Mouse (Mus musculus) kidney, adult 9 months (tissue): ENCODE results near the gene Rnf39.

Experiments used
- DNase-seq: peaks from one replicate; pipeline ENCODE4 v3.0.0; 2022

Gene Rnf39

DNA sequence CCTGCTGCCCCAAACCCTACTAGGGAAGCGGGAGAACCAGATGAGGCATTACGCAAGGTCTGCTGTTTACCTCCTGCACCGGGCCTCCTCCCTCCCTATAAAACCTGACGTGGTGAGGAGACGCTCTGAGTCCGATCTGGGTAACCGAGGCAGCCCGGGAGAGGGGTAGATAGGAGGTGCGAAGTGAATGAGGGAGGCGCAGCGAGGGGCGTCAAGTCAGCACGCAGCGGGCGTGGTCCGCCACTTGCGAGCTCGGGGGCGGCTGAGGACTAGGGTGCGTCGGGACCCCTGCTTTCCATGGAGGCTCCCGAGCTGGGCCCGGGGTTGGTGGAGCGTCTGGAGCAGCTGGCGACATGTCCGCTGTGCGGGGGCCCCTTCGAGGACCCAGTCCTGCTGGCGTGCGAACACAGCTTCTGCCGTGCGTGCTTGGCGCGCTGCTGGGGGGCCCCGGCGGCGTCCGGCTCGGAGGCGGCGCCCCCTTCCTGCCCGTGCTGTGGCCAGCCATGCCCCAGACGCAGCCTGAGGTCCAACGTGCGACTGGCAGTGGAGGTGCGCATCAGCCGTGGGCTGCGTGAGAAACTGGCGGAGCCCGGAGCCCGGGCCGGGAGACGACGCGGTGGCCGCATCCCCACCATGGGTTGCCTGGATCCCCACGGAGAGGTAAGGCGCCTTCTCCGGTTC is at the start of gene Rnf39:
Gene Rnf39 (plus strand): TSS at position 128 of the 681 bp plus-strand sequence.
- no peak for DNase-seq

DNA sequence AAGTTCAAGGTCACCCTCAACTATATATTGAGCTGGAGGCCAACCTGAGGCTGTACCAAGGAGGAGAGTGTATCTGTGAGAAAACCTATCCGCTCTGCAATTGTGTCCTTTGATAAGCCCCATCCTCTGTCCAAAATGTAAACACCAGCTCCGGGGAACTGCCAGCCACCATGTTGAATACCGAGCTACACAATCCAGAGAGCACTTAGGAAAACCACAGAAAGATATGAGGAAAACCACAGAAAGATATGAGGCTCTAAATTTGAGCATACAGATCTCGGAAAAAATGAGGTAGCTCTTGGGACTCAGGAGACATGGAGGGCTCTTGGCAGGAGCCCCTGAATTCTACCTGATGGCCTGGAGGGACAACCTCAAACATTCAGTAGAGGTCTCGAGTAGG is 49.3 kb upstream of the Rnf39 start:
- DNase-seq = no peak

DNA sequence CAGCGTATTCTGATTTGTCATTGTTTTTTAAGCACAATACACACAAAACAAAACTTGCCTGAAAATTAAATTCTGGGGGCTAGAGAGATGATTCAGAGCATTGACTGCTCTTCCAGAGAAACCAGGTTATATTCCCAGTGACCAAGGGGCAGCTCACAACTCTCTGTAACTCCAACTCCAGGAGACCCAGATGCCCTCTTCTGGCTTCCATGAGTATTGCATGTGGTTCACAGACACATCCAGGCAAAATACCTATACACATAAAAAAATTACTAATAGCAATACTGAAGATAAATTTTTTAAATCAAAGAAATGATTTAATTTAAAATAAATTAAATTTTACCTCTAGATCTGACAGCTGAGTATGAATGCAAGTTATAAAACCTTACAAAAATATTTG is 46.1 kb upstream of the Rnf39 start:
- peak; percentile 52 for DNase-seq

DNA sequence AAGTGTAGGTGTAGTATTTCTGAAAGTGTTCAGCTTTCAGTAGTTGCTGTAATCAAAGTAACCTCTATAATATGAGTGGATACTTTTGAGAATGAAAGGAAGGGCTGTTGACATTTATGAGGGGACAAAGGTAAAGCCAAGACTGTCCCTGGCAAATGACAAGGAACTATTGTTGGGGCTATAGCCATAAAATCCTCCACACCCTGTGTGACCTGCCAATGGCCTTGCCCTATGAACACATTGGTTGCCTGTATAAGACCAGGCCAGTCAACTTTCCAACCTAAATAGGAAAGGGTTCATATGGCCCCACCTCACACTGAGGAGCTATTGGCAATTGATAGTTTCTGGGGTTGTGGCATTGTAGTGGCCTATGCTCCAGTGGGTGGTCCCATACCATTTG is 45.7 kb upstream of the Rnf39 start:
- DNase-seq = no peak

DNA sequence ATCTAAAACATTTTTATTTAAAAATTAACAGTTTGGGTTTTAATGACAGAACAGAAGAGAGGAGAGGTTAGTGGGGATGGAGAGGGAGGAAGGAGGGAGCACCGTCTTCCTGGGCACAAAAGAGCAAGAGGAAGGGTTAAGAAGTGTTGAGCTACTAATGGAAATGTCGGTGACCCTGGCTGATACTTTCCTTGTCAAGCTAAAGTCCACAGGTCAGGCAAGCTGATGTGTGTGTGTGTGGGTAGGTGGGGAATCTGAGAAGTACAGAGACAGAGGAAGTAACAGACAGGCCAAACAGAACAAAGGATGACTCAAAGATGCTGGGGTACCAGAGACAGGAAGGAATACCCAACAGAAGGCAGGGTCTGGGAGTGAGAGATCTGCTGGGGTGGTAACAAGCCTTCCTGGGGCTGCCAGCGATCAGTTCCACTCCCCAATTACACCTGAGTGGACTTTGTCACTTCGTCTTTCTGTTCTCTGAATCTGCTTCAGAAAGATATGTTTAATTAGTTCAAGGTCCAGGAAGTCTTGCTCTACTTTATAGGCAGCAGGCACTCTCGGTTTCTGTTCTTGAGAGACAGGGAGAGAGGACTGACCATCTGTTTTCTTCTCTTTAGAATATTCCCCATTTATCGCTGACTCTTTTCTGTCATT is 45.0 kb upstream of the Rnf39 start, which contains the start of gene Trim31:
Gene Trim31 (plus strand): TSS at position 567 of the 654 bp plus-strand sequence.
- no peak for DNase-seq

DNA sequence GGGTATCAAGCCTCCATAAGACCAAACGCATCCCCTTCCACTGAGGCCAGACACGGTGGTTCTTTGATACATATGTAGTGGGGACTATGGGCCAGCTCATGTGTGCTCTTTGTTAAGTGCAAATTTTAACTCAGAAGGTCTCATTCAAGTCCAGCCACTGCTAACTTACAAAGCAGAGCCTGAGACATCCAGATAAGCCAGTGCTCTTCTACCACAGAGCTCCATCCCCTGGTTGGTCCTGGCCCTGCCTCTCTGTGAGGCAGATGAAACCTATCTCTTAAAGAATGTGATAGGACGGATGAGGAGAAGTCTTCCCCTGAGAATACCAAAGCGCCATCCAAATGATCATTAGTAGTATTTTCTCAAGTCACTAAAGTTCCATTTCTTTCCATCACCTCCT is 43.3 kb upstream of the Rnf39 start:
- no peak for DNase-seq

DNA sequence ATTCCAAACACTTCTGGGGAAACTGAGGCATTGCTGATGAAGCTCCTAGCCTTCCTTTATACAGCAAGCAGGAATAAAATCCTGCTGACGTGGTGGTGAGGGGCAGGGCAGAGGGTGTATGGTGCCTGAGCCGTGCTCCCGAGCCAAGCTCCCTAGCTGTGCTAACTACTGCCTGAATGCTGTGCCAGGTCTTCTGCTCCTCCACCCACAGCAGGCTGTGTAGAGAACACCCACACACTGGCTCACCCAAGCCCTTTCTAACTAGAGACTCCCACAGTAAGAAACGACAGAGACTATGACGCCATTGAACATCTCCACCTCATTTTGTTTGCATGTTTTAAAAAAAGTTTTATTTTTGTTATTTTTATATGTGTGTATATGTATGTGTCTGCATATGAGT is 42.7 kb upstream of the Rnf39 start:
- no peak for DNase-seq

DNA sequence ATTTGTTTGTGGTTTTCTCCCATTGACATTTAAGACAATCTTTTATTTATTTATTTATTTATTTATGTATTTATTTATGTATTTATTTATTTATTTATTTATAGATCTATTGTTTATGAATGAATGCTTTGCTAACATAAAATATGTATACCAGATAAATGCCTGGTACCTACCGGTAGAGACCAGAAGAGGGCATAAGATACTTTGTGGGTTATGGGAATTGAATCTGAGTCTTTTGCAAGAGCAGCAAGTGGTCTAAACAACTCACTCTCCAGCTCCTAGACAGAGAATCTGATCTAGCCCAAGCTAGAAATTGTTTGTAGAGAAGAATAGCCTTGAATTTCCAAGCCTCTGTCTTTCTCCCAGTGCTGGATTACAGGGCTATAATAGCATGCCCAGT is 42.0 kb upstream of the Rnf39 start:
- no peak for DNase-seq

DNA sequence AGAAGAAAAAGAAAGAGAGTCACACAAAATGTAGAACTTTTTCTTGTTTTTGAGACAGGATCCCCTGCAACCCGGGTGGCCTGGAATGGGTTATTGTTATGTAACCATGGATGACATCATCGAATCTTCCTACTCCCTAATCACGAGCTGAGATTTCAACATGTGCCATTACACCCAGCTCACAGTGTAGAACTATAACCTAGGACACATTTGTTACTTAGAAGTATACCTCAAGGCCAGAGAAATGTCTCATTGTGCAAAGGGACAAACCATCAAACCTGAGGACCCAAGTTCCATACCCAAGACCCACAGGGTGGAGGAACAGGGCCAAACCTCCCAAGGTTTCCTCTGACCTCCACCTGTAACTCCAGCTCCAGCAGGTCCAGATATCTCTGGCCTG is 39.1 kb upstream of the Rnf39 start:
- DNase-seq = no peak

DNA sequence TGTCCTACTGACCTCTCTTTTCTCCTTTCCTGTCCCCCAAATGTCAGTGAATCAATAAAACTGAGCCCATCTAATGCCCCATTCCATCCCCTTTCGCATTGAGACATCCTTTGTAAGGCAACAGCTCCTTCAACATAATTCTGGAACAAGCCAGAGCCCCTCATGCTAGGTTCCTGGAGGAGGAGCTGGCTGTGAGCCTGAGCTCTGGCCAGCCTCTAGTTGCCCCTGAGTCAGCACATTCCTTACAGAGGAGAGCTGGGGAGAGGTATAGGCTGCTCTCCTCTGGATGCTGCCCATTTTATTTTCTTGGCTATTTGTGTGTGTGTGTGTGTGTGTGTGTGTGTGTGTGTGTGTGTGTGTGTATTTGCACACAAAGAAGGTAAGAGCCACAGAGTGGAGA is 34.5 kb upstream of the Rnf39 start:
- no peak for DNase-seq

DNA sequence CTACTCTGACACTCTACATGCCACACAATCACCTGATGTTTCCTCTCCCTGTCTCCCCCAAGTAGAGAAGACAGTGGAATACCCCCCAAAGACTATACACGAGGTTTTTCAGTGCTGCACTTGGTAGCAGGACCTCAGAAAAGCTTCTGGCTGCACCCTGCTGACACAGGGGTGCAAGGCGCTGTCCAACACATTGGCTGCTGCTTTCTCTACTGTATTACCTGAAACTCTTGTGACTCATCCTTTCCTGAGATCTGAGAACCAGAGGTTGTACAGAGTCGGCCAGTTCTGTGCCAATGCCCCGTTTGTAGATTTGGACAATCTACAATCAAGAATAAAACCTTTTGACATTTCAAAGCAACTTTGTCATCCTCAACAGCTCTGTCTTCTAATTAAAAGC is 32.9 kb upstream of the Rnf39 start:
- DNase-seq = no peak

DNA sequence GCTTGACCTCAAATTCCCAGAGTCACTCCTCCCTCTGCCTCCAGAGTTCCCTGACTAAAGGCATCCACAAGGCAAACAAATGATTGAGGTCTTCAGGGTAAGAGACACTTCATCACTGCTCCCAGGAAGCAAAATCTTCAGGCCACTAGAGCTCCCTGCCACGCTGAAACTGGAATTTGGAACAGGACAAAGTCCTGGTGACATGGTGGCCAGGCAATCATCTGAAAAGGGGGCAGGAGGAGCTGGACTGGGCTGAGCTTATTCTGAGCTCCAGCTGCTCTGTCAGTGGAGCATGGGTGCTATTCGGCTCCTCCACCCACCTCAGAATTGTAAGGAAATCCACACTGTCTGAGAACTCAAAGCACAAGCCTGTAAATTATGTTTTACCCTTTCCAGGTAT is 30.7 kb upstream of the Rnf39 start:
- DNase-seq = peak; percentile 21

DNA sequence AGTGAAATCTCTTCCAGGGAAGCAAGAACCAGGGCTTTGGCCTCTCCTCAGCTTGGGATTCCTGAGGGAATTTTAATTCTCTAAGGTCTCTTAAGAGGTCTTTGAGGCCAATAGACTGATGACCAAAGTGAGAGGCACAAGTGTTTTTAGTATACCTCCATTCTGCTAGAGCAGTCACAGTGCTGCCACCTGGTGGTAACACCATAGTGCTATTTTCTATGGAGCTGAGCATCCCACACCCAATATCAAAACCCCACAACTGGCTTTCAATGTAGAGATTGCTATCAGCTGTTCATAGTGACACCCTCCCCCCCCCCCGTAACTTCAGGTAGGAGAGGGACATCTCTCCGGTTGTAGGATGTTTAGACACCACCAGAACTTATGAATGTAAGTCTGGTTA is 28.6 kb upstream of the Rnf39 start:
- DNase-seq = peak; percentile 81

DNA sequence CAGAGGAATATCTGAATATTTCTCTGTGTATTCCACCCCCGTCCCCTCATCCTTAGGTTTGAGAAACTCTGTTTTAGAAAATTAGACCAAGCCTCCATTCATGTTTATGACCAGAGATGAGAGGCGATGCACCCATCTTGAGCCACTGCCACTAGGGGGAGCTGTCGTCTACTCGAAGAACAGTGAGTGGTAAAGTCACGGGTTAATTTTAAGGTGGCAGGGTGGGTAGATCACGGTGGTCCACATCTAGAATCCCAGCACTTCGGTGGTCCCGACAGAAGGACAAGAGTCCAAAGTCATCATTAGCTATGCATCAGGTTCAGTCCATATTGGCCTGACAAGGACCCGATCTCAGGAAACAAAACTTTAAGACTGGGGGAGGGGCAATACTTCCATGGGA is 27.6 kb upstream of the Rnf39 start:
- peak; percentile 67 for DNase-seq

DNA sequence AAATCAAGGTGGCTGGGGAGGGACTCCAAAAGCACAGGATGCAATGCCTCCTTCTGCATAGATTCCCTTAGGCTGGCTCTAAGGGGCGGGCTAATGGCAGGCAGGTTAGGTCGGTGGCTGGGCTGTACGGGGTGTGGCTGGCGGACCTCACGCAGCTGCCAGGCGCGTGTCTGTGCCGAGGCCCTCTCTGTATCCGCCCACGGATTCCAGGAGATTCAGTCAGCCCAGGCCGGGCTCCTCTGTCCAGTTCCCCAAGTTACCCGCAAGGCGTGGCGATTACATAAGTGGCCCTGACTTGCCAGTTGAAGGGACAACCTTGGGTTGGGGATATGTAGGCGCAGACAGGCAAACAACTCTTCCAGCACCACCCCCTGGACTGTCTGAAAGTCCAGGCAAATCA is 22.5 kb upstream of the Rnf39 start:
- no peak for DNase-seq

DNA sequence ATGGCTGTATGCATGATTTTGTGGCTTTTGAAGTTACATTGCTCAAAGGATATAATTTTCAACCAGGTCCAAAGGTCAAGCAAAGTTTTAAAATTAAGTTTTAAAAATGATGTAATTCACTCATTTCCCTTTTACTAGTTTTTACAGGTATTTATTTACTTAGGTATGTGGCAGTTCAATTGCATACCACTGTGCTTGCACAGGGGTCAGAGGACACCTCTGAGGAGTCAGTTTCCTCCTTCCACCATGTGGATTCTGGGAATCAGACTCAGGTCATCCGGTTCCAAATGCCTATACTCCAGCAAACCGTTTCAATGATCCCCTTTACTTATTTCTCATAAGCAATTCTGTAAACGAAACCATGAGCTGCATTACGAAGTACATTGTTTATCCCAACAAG is 20.0 kb upstream of the Rnf39 start:
- no peak for DNase-seq

DNA sequence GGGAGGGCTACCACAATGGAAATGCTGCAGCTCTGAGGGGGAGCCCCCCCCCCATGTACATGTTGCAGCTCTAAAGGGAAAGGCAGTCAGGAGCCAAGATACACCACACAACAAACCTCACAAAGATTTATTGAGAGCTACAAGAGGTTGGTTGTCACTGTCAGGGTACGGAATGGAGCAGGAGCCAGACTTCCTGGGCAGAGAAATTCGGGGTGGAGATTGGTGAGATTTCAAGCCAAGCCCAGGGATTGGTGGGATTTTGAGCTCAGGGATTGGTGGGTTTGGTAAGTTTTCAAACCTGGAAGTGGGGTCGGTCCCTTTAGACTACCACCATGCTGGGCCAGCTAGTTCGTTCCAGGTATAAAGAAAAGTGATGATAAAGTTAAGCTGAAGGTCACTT is 19.2 kb upstream of the Rnf39 start:
- no peak for DNase-seq

DNA sequence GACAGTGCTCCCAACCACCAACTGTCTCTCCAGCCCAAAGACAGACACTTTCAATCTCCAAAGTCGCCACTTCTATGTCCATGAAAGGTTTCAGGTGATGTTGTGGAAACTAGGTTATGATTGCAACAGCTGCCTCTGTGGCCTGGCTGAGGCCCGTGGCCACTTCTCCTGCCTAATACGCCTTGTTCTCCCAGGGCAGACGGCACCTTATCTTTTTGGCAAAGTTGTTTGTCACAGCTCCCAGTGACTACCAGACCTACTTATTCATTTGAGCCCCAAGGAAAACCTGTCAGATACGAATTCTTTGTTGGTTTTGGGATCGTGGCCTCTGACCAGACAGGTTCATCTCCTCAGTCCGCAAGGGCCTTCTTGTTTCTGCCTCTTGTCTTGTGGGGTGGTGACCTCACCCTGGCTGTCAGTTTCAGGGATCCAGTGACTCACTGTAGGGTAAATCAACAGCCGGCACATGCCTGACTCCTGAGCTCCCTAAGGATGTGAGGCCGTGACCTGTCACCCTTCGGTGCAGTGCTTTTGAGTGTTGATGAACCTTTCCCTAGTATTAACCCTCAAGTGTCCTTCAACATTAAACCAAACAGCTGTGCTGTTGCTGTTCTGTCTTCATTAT is 15.1 kb upstream of the Rnf39 start:
- no peak for DNase-seq

DNA sequence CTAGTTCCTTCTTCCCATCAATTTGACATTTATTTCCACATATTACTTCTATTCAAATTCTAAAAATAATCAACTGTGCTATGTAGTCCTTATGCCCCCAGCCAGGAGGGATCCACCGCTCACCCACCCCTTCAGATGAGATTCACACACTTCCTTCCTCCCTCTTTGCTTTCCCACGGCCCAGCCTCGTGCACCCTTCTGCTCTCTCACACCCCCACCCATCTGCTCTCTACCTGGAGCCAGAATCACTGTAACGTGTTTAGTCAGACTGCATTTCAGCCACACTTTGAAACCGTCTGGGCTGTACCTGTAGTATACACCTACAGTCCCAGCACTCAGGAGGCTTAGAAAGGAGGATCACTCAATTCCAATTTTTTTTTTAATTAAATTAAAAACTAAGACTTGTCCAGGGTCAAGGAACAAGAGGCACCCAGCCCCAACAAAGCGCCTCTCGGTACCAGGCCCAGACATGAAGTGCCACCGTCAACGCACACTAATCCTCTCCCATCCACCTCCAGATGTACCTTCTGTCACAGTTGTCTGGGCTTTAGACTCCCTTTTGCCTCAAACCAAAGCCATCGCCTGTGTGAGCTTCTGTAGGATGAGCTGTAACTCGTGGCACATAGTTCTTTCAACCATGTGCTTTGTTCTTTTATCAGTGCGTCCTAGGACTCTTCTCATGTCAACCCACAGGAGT is 13.3 kb upstream of the Rnf39 start:
- DNase-seq = no peak

DNA sequence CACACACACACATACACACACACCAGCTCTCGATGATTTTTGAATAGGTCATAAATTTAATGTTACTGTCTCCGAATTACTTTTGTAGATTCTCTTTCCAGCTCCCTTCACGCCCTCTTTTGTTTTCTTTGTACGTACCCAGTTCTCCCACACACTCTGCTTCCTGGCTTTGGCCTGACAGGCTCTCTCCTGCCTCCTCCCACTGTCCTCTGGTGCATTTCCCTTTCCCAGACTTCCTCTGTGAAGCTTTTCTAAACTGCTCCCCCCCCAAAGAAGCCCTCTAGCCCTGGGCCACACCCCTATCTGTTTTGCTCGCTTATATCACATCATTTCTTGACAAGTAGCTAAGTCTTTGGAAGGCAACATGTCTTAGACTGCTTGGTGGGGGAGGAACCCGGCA is 12.5 kb upstream of the Rnf39 start:
- DNase-seq = peak; percentile 40

DNA sequence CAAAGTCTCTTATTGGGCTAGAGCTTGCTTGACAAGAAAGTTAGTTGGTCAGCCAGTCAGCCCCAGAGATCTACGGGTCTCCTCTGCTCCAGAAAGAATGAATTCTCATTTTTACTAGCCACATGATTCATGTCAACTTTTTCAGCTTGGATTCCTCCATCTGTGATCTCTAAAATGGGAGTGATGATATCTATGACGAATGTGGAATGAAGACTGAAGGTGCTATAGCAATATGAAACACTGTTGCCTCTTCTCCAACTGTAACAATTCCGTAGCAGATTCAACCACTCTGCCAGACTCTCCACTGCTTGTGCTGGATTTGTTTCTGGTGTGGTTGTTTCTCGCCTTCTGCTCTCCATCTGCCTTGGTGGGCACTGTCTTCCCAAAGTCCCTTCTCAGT is 11.6 kb upstream of the Rnf39 start:
- no peak for DNase-seq

DNA sequence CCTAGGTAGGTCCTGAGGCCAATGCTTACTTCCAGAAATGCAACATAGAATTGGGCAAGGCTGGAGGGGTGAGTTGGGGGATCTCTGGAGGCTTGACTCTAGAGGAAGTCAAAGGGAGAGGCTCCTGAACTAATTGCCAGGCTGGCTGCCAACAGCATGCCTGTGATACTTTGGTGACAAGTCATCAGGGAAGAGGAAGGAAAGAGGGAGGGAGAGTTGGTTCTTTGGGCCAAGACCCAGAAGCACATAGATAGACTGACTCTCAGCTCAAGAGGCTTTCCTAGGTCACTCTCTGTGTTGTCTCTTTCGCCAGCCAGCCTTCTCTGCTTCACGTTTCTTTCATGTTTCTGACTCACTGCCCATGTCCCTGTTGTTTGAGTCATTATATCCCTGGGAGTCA is 10.9 kb upstream of the Rnf39 start:
- peak; percentile 37 for DNase-seq

DNA sequence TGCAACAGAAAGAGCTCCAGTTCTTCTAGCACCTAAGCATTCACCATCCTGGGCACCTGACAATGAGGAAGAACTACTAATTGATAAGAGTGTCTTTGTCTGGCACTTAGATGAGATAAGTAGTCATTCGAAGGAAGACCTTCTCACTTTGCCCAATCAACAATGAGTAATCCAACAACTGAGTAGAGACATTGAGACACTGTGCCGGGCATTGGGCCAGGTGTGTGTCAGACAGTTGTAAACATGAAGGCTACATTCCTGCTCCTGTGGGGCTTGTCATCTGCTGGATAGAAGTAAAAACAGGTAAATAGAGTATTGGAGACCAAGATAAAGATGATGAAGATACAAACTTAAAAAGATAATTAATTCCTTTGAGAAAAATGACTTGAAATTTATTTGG is 4.7 kb upstream of the Rnf39 start:
- no peak for DNase-seq

DNA sequence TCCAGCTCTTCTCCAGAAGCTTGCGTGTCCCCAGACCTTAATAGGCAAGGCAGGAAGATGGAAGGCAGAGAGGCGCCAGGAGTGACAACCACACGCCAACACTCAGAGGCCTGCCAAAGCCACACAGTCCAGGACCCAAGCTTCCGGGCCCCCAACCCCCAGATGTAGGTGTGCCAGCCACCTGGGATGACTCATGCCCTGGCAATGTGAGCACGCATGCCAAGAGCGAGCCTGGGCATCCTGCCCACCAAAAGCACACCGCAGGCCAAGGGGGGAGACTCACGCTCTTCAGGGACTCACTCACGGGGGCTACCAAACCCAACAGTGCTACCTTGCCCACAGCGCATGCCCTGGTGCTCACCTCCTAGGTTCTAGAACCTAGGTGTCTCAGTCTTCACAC is 327 bp upstream of the Rnf39 start:
- DNase-seq = peak; percentile 46
